In genomic region chr5:151662207-151662606, GRCm38 (mm10) we compare ENCODE assay signal across 2 mouse cellular contexts.
TF ChIP-seq lines count a peak whose summit lies in the region.

No protein-coding gene starts in this region.

TF ChIP-seq in CH12.LX, 34 proteins besides CTCF, POLR2A, EP300 and RAD21:
- TF ChIP-seq SMC3 (IDR thresholded peaks at IDR 0.05; ENCODE audit: low read depth, low read length): no peak
- peak; percentile 71 for TF ChIP-seq ZNF384 (IDR thresholded peaks at IDR 0.05; ENCODE audit: low read depth, low read length)

TF ChIP-seq in MEL, 35 proteins besides CTCF, POLR2A, EP300 and RAD21:
- TF ChIP-seq POLR2AphosphoS5 (IDR thresholded peaks at IDR 0.05; ENCODE audit: borderline replicate concordance, low read depth, low read length) (no peak), ZNF384 (IDR thresholded peaks at IDR 0.05; ENCODE audit: low read depth, low read length) (peak; percentile 56; the same call in 1 of the 2 replicates)
TF ChIP-seq in MEL: peak in this region for 1.
